In genomic region chr9:107575579-107576356, GRCm38 (mm10) we compare ENCODE assay signal across 10 mouse cellular contexts. TPM values are rescaled to one million over a fixed set of nuclear protein-coding genes. Genes with fewer than 3 reads are reported as not detected.
A peak's percentile ranks its signal among the peaks of the same experiment; 100 is the strongest.
DNase-seq lines count a peak whose midpoint lies in the region; ATAC-seq and TF ChIP-seq lines count a peak whose summit lies in the region.
"Had no signal": no experiment of that assay in that cellular context is flagged by ENCODE, and none has a peak within 500 bp of the region (broad histone marks: within the 10 kb centered on the region; RNA-seq: fewer than 3 reads in every experiment).

No protein-coding gene starts in this region.

- H3K27ac ChIP-seq in kidney, adult 2 months (ENCODE audit: insufficient read depth, low read depth, low read length) = peak overlapping the region; percentile 74
- peak overlapping the region; percentile 56 for H3K27ac ChIP-seq in embryonic fibroblast, embryonic 13.5 days (ENCODE audit: insufficient read depth, low read length)
- H3K27ac ChIP-seq in liver, embryonic 12.5 days = peak overlapping the region; percentile 79
- H3K27ac ChIP-seq: neural tube, embryonic 12.5 days had no signal

- WGBS in kidney, adult 2 months = 53% methylated on average over 14 of the region's 14 CpGs
- 78% methylated on average over 14 of the region's 14 CpGs for WGBS in liver, embryonic 12.5 days (ENCODE audit: insufficient replicate concordance)

- H3K9me3 ChIP-seq in liver, embryonic 12.5 days (replicated peaks) = no peaks in the 10 kb centered on the region
- H3K9me3 ChIP-seq: neural tube, embryonic 12.5 days had no signal

- no peak overlapping the region for H3K4me2 ChIP-seq in liver, embryonic 12.5 days

- no peak for TF ChIP-seq POLR2A in kidney, adult 2 months (IDR thresholded peaks at IDR 0.05; ENCODE audit: low read depth, low read length)
- TF ChIP-seq POLR2A in embryonic fibroblast, embryonic 13.5 days (IDR thresholded peaks at IDR 0.05; ENCODE audit: low read depth, low read length) = no peak

- no peaks in the 10 kb centered on the region; the same call in 1 of the 2 replicates for H3K36me3 ChIP-seq in kidney, adult 2 months (ENCODE audit: control insufficient read depth, insufficient read depth, low read length)
- H3K36me3 ChIP-seq in liver, embryonic 12.5 days = peaks cover 32% of the 10 kb centered on the region

- no peak for TF ChIP-seq CTCF in kidney, adult 2 months (conservative IDR thresholded peaks at IDR 0.05; ENCODE audit: insufficient read depth, insufficient read length, low read depth, low read length)
- TF ChIP-seq CTCF in embryonic fibroblast, embryonic 13.5 days (IDR thresholded peaks at IDR 0.05; ENCODE audit: borderline replicate concordance, insufficient read depth, low read length) = no peak

- H3K4me1 ChIP-seq in kidney, adult 2 months (ENCODE audit: control insufficient read depth, insufficient read depth, low read length) = peaks cover 34% of the 10 kb centered on the region
- H3K4me1 ChIP-seq in embryonic fibroblast, embryonic 13.5 days (ENCODE audit: control insufficient read depth, insufficient read depth, low read length) = peaks cover 5% of the 10 kb centered on the region; the same call in 1 of the 2 replicates
- H3K4me1 ChIP-seq in liver, embryonic 12.5 days = peaks cover 71% of the 10 kb centered on the region

- ATAC-seq in liver, embryonic 12.5 days = no peak

- H3K9ac ChIP-seq in liver, embryonic 12.5 days = peak overlapping the region; percentile 70; the same call in 1 of the 2 replicates

- DNase-seq in kidney, adult 2 months = peak; percentile 68
- DNase-seq in kidney, postnatal 14 days = no peak
- peak; percentile 96 for DNase-seq in ZHBTc4 (ENCODE audit: low read depth, low spot score)
- DNase-seq in right cerebral cortex, adult 2 months (ENCODE audit: low spot score in 2 of 2) = no peak
- no peak for DNase-seq in c-Kit-positive CD71-positive TER-119-positive erythroid progenitor cells, embryonic 14.5 days (ENCODE audit: low spot score)
- DNase-seq: layer of hippocampus, adult 9-11 months; thymus, postnatal 14 days had no signal

- H3K4me3 ChIP-seq in kidney, adult 2 months (ENCODE audit: insufficient read depth, low read depth, low read length) = no peak overlapping the region
- H3K4me3 ChIP-seq in embryonic fibroblast, embryonic 13.5 days (ENCODE audit: insufficient read depth, low read length) = no peak overlapping the region
- H3K4me3 ChIP-seq in liver, embryonic 12.5 days = no peak overlapping the region
- H3K4me3 ChIP-seq: neural tube, embryonic 12.5 days had no signal

- H3K27me3 ChIP-seq in kidney, adult 2 months (replicated peaks; ENCODE audit: control insufficient read depth, insufficient read depth, low read length) = no peaks in the 10 kb centered on the region
- no peaks in the 10 kb centered on the region for H3K27me3 ChIP-seq in liver, embryonic 12.5 days (replicated peaks)
- H3K27me3 ChIP-seq: neural tube, embryonic 12.5 days had no signal

RNA-seq across cellular contexts. Expression of gene Hyal1, which starts 1.0 kb away (rescaled TPM):
- polyA plus RNA-seq in kidney, adult 2 months (2012; rRNA removed) = 8.1 and 9.4 TPM in 2 replicates
- polyA plus RNA-seq in embryonic fibroblast, embryonic 13.5 days (2011; ENCODE audit: insufficient read length, low read depth, missing spikeins) = 13.9 and 15.6 TPM in 2 replicates
- polyA plus RNA-seq in liver, embryonic 12.5 days (2016; fragmentation: Nextera tagmentation; extraction: Ambion mirVana) = 3.6 and 3.9 TPM in 2 replicates

RNA-seq across cellular contexts. Expression of gene Naa80, which starts 2.9 kb away (rescaled TPM):
- 43.0 and 62.8 TPM in 2 replicates for polyA plus RNA-seq in kidney, adult 2 months (2012; rRNA removed)
- 11.3 and 15.4 TPM in 2 replicates for polyA plus RNA-seq in embryonic fibroblast, embryonic 13.5 days (2011; ENCODE audit: insufficient read length, low read depth, missing spikeins)
- polyA plus RNA-seq in liver, embryonic 12.5 days (2016; fragmentation: Nextera tagmentation; extraction: Ambion mirVana) = 12.5 and 12.9 TPM in 2 replicates

RNA-seq across cellular contexts. Expression of gene Hyal3, which starts 4.8 kb away (rescaled TPM):
- 1.6 and 2.1 TPM in 2 replicates for polyA plus RNA-seq in kidney, adult 2 months (2012; rRNA removed)
- 0.40 and 0.76 TPM in 2 replicates for polyA plus RNA-seq in embryonic fibroblast, embryonic 13.5 days (2011; ENCODE audit: insufficient read length, low read depth, missing spikeins)
- polyA plus RNA-seq in liver, embryonic 12.5 days (2016; fragmentation: Nextera tagmentation; extraction: Ambion mirVana) = 0.99 and 1.2 TPM in 2 replicates

RNA-seq across cellular contexts. Expression of gene Hyal2, which starts 8.0 kb away (rescaled TPM):
- polyA plus RNA-seq in kidney, adult 2 months (2012; rRNA removed) = 103 and 155 TPM in 2 replicates
- 28.0 and 34.4 TPM in 2 replicates for polyA plus RNA-seq in embryonic fibroblast, embryonic 13.5 days (2011; ENCODE audit: insufficient read length, low read depth, missing spikeins)
- polyA plus RNA-seq in liver, embryonic 12.5 days (2016; fragmentation: Nextera tagmentation; extraction: Ambion mirVana) = 53.9 and 57.6 TPM in 2 replicates

RNA-seq across cellular contexts. Expression of gene Ifrd2, which starts 11.7 kb away (rescaled TPM):
- 50.5 and 57.8 TPM in 2 replicates for polyA plus RNA-seq in kidney, adult 2 months (2012; rRNA removed)
- polyA plus RNA-seq in embryonic fibroblast, embryonic 13.5 days (2011; ENCODE audit: insufficient read length, low read depth, missing spikeins) = 31.1 and 31.5 TPM in 2 replicates
- polyA plus RNA-seq in liver, embryonic 12.5 days (2016; fragmentation: Nextera tagmentation; extraction: Ambion mirVana) = 171 TPM in 2 replicates

Comparison
In these comparisons a context has a peak if more than half of its experiments do, and no peak if none do; other contexts are left out.
1. DNase-seq: peak in kidney, adult 2 months (single experiment) and ZHBTc4 (single experiment); none in kidney, postnatal 14 days (single experiment), right cerebral cortex, adult 2 months (0 of 2) and c-Kit-positive CD71-positive TER-119-positive erythroid progenitor cells, embryonic 14.5 days (single experiment).
2. Peak in every context shown above with its lines, with median percentiles within 50 percentile points of each other: H3K27ac ChIP-seq.